Mouse (Mus musculus) lung, postnatal 0 days (tissue): ENCODE results near the gene Ces2a.

ENCODE experiments used
- CTCF ChIP-seq: IDR thresholded peaks from 2 replicates; pipeline ENCODE4 v1.5.1; 2016; ENCODE audit warnings: antibody characterized with exemption, mild to moderate bottlenecking
- EP300 ChIP-seq: IDR thresholded peaks from 2 replicates; pipeline ENCODE4 v1.6.1; 2016; ENCODE audit warnings: antibody characterized with exemption, mild to moderate bottlenecking, control low read depth

DNA sequence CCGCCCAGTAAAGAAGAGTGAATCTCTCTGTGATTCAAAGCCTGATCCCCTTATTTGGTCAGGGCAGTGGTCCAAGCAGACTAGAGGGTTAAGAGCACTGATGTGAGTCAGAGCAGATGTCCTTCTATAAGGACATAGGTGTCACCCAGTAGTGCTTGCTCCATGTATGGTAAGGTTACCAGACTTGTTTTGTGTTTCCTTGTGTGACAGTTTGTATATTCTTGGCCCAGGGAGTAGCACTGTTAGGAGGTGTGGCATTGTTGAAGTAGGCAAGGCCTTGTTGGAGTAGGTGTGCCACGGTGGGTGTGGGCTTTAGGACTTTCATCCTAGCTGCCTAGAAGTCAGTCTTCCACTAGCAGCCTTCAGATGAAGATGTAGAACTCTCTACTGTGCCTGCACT lies 31.9 kb upstream of the Ces2a start:
- TF ChIP-seq CTCF = no peak
- TF ChIP-seq EP300 = no peak
